Mouse (Mus musculus) limb, embryonic 11.5 days (tissue): ENCODE data around the gene Sash1. TPM values are rescaled to one million over a fixed set of nuclear protein-coding genes. Genes with fewer than 3 reads are reported as not detected.

Source experiments
- ATAC-seq: fragments of 200-750 bp; cut with Nextera tagmentation; 2 replicates; pipeline ENCODE4 v1.8.0; 2017; ENCODE audit warnings: low read depth; ENCODE audit not compliant: insufficient number of reproducible peaks, low FRiP score, low TSS enrichment
- DNase-seq: peaks from one replicate; pipeline ENCODE4 v3.0.0-alpha.2; 2015; ENCODE audit warnings: low spot score
- H3K27ac ChIP-seq: fragments of 300-500 bp; sonication (generic); replicated peaks from 2 replicates; pipeline ENCODE4 v1.5.1; 2014; ENCODE audit warnings: low read depth, mild to moderate bottlenecking, low read length
- H3K27me3 ChIP-seq: fragments of 300-500 bp; sonication (generic); 2 replicates; pipeline ENCODE4 v1.6.1; 2014; ENCODE audit warnings: mild to moderate bottlenecking, low read length, mixed read lengths; ENCODE audit not compliant: control insufficient read depth, insufficient read depth
- H3K36me3 ChIP-seq: fragments of 300-500 bp; sonication (generic); 2 replicates; pipeline ENCODE4 v1.6.1; 2014; ENCODE audit warnings: mild to moderate bottlenecking, low read length, moderate library complexity, mixed read lengths; ENCODE audit not compliant: control insufficient read depth, insufficient read depth
- H3K4me1 ChIP-seq: fragments of 300-500 bp; sonication (generic); 2 replicates; pipeline ENCODE4 v1.6.1; 2014; ENCODE audit warnings: low read length, mixed read lengths; ENCODE audit not compliant: control insufficient read depth, insufficient read depth
- H3K4me2 ChIP-seq: fragments of 300-500 bp; sonication (generic); 2 replicates; pipeline ENCODE4 v1.6.1; 2014; ENCODE audit warnings: low read depth, mild to moderate bottlenecking, moderate library complexity; ENCODE audit not compliant: severe bottlenecking
- H3K4me3 ChIP-seq: fragments of 300-500 bp; sonication (generic); 2 replicates; pipeline ENCODE4 v1.5.1; 2014; ENCODE audit warnings: low read depth, low read length
- H3K9ac ChIP-seq: fragments of 300-500 bp; sonication (generic); 2 replicates; pipeline ENCODE4 v1.6.1; 2014; ENCODE audit warnings: mild to moderate bottlenecking, low read length
- H3K9me3 ChIP-seq: fragments of 300-500 bp; sonication (generic); 2 replicates; pipeline ENCODE4 v1.6.1; 2016; ENCODE audit warnings: low read length; ENCODE audit not compliant: control insufficient read depth
- WGBS: fragments of 180-500 bp; shearing (Covaris S2); extraction: QIAGEN DNeasy Blood & Tissue Kit; methylation state at CpG from one replicate; pipeline ENCODE4 v1.1.7; 2014; 5-methylcytosine and 5-hydroxymethylcytosine counted together
- polyA plus RNA-seq: library from polyadenylated mRNA; unstranded; fragments of >200 nt; fragmentation: Nextera tagmentation; extraction: Ambion mirVana; gene quantifications from 2 replicates; pipeline ENCODE4 v1.2.1, GENCODE M21; 2014

Sash1 gene
- polyA plus RNA-seq: 5.2 and 5.8 TPM in 2 replicates

GRCm38 (mm10) chr10:8885630-8886527, at the start of gene Sash1:
Gene Sash1 (minus strand): TSS chr10:8886070.
- Histone ChIP-seq H3K9me3 (no peaks in the 10 kb centered on the region), H3K27me3 (no peaks in the 10 kb centered on the region), H3K4me3 (peak within 1 kb of the TSS; percentile 76), H3K36me3 (no peaks in the 10 kb centered on the region), H3K4me1 (peaks cover 16% of the 10 kb centered on the region), H3K27ac (peak within 1 kb of the TSS; percentile 98), H3K4me2 (peak within 1 kb of the TSS; percentile 63), H3K9ac (peak within 1 kb of the TSS; percentile 87)
- WGBS: under 1% methylated on average over 78 of the region's 80 CpGs
- ATAC-seq: peak; percentile 92
- peak; percentile 92 for DNase-seq

GRCm38 (mm10) chr10:8935601-8936000, 49.7 kb upstream of the Sash1 start:
- 60% methylated on average over 4 of the region's 4 CpGs for WGBS
- H3K27ac ChIP-seq: no peak overlapping the region
- H3K4me2 ChIP-seq: no peak overlapping the region
- H3K36me3 ChIP-seq: no peaks in the 10 kb centered on the region
- no peak for DNase-seq
- H3K4me3 ChIP-seq: no peak overlapping the region
- H3K9ac ChIP-seq: no peak overlapping the region
- no peak for ATAC-seq
- H3K27me3 ChIP-seq: no peaks in the 10 kb centered on the region
- no peaks in the 10 kb centered on the region for H3K9me3 ChIP-seq
- no peaks in the 10 kb centered on the region for H3K4me1 ChIP-seq

DNA sequence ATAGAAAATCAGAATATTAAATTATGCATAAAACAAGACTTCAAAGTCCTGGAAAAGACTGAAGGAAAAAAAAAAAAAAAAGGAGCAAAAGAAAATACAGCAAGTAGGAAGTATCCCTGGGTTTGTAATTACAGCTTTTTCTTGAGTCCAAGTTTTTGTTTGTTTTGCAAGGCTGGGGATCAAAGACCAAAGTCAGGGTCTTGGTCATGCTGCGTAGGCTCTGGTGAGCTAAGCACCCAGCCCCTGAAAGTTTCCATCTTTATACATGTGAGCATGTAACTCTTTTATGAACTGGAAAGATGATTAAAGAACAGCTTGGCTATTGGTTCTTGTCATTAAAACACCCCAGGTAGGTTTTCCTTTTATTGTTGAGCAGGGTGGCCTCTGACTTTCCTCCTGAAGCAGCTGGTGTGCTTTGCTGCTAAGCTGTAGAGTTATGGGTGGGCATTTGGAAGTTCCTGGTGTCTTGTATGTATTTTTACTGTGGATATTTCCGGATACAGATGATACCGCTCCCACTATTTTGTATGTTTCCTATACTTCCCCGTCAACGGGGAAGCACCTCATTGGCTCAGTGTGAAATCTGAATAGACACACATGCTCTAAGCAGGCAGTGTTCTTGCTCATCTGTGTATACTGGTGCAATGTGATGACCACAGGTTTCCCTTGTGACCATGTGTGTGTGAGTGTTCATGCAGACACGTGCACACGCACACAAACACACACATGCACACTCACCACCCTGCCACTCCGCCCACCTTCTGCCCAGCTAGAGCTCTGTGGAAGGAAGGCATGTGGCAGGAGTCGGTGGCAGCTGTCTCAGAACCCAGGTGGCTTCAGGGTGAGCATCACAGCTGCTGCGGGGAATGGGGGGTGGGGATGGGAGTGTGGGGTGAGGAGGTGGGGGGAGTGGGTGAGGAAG, 47.8 kb upstream of the Sash1 start:
- H3K4me1 ChIP-seq: peaks cover 7% of the 10 kb centered on the region; the same call in 1 of the 2 replicates
- no peak for ATAC-seq
- no peak overlapping the region for H3K9ac ChIP-seq
- no peaks in the 10 kb centered on the region for H3K27me3 ChIP-seq
- no peak for DNase-seq
- H3K9me3 ChIP-seq: no peaks in the 10 kb centered on the region
- H3K36me3 ChIP-seq: no peaks in the 10 kb centered on the region
- 82% methylated on average over 10 of the region's 10 CpGs for WGBS
- H3K4me2 ChIP-seq: no peak overlapping the region
- H3K4me3 ChIP-seq: no peak overlapping the region
- H3K27ac ChIP-seq: no peak overlapping the region

GRCm38 (mm10) chr10:8931548-8932240, 45.8 kb upstream of the Sash1 start:
- H3K4me2 ChIP-seq: no peak overlapping the region
- H3K9ac ChIP-seq: no peak overlapping the region
- no peak for ATAC-seq
- no peak overlapping the region for H3K27ac ChIP-seq
- no peaks in the 10 kb centered on the region for H3K27me3 ChIP-seq
- peaks cover 10% of the 10 kb centered on the region; the same call in 1 of the 2 replicates for H3K4me1 ChIP-seq
- no peak overlapping the region for H3K4me3 ChIP-seq
- no peaks in the 10 kb centered on the region for H3K9me3 ChIP-seq
- 86% methylated on average over 8 of the region's 8 CpGs for WGBS
- DNase-seq: no peak
- H3K36me3 ChIP-seq: no peaks in the 10 kb centered on the region

- DNase-seq: no peak
- no peak overlapping the region for H3K4me2 ChIP-seq
- H3K9me3 ChIP-seq: no peaks in the 10 kb centered on the region
- peaks cover 10% of the 10 kb centered on the region; the same call in 1 of the 2 replicates for H3K4me1 ChIP-seq
- H3K4me3 ChIP-seq: no peak overlapping the region
- no peaks in the 10 kb centered on the region for H3K36me3 ChIP-seq
- H3K27ac ChIP-seq: no peak overlapping the region
- no peak overlapping the region for H3K9ac ChIP-seq
- no peak for ATAC-seq
- no peaks in the 10 kb centered on the region for H3K27me3 ChIP-seq
Measured at GRCm38 (mm10) chr10:8930672-8931071, 44.8 kb upstream of the Sash1 start.

- DNase-seq (peak; percentile 50), ATAC-seq (no peak)
- peaks cover 10% of the 10 kb centered on the region; the same call in 1 of the 2 replicates for H3K4me1 ChIP-seq
- WGBS: 37% methylated on average over 10 of the region's 10 CpGs
- H3K4me2 ChIP-seq: no peak overlapping the region
- H3K27ac ChIP-seq: peak overlapping the region; percentile 42; the same call in 1 of the 2 replicates
- no peak overlapping the region; the same call in 1 of the 2 replicates for H3K9ac ChIP-seq
- H3K27me3 ChIP-seq: no peaks in the 10 kb centered on the region
- H3K9me3 ChIP-seq: no peaks in the 10 kb centered on the region
- no peaks in the 10 kb centered on the region for H3K36me3 ChIP-seq
- H3K4me3 ChIP-seq: no peak overlapping the region
Measured at GRCm38 (mm10) chr10:8928775-8929647, 43.1 kb upstream of the Sash1 start.

DNA sequence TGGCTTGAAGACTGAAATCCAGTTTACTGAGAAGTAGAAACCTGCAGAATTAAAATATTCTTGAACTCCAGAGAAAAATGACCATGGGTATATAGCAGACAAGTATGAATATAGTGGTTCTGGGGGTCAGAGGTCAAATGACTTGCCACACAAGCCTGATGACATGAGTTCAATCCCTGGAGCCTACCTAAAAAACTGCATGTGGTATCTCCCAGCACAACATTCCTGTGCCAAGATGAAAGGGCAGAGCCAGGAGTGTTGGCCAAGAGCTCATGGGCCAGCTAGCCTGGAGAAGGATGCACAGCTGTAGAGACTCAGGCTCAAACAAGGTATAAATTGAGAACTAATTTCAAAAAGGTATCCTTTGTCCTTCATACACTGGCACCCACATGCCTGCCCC, 42.4 kb upstream of the Sash1 start:
- ATAC-seq: no peak
- peak overlapping the region; percentile 42; the same call in 1 of the 2 replicates for H3K27ac ChIP-seq
- H3K36me3 ChIP-seq: no peaks in the 10 kb centered on the region
- no peaks in the 10 kb centered on the region for H3K9me3 ChIP-seq
- H3K27me3 ChIP-seq: no peaks in the 10 kb centered on the region
- H3K4me1 ChIP-seq: peaks cover 10% of the 10 kb centered on the region; the same call in 1 of the 2 replicates
- no peak overlapping the region for H3K9ac ChIP-seq
- H3K4me2 ChIP-seq: no peak overlapping the region
- DNase-seq: no peak
- H3K4me3 ChIP-seq: no peak overlapping the region
